ENCODE assay signal across 8 mouse cellular contexts in genomic region chr7:105778553-105779265, GRCm38 (mm10). TPM values are rescaled to one million over a fixed set of nuclear protein-coding genes. Genes with fewer than 3 reads are reported as not detected.
DNase-seq lines count a peak whose midpoint lies in the region; ATAC-seq and TF ChIP-seq lines count a peak whose summit lies in the region.

No protein-coding gene starts in this region.

- dilution Hi-C loops in CH12.LX (cut with MboI; ENCODE audit: extremely low pct_ligation_motif_present, extremely low pct_unique_long_range_greater_than_20kb, low sequenced_read_pairs), result no loop called here

- H3K27ac ChIP-seq in CH12.LX (ENCODE audit: insufficient read depth, low read depth), result no peak overlapping the region
- peak overlapping the region; percentile 96 for H3K27ac ChIP-seq in intestine, embryonic 14.5 days (ENCODE audit: low read depth)
- H3K27ac ChIP-seq in lung, embryonic 15.5 days, result peak overlapping the region; percentile 93

- TF ChIP-seq CTCF in CH12.LX (conservative IDR thresholded peaks at IDR 0.05 in 1 of 2, IDR thresholded peaks at IDR 0.05 in 1 of 2; ENCODE audit: low read depth in 2 of 2, low read length in 2 of 2), result no peak

- no peak overlapping the region for H3K9ac ChIP-seq in CH12.LX (ENCODE audit: insufficient read depth, low read depth)
- peak overlapping the region; percentile 34 for H3K9ac ChIP-seq in intestine, embryonic 14.5 days (ENCODE audit: low read length)
- H3K9ac ChIP-seq in lung, embryonic 15.5 days, result peak overlapping the region; percentile 23; the same call in 1 of the 2 replicates

- no peak for TF ChIP-seq RAD21 in CH12.LX (IDR thresholded peaks at IDR 0.05; ENCODE audit: low read depth, low read length)

- 14% methylated on average over 4 of the region's 4 CpGs for WGBS in intestine, embryonic 14.5 days
- 23% methylated on average over 4 of the region's 4 CpGs for WGBS in lung, embryonic 15.5 days

- DNase-seq in 416B (ENCODE audit: low read depth) (peak; percentile 30), CH12.LX (ENCODE audit: extremely low read depth) (peak; percentile 30)
- peak; percentile 68 for DNase-seq in intestine, embryonic 14.5 days (ENCODE audit: low spot score)
- peak; percentile 43 for DNase-seq in splenic B cell, adult 2 months (ENCODE audit: low read depth, low spot score)
- DNase-seq in ovary, postnatal 10 days (ENCODE audit: low spot score), result no peak
- DNase-seq in right cerebral cortex, adult 2 months (ENCODE audit: low spot score in 2 of 2), result no peak

- H3K79me2 ChIP-seq in CH12.LX (replicated peaks; ENCODE audit: control insufficient read depth, extremely low read depth, insufficient read depth, poor library complexity, severe bottlenecking), result no peaks in the 10 kb centered on the region

- H3K4me1 ChIP-seq in CH12.LX (ENCODE audit: control insufficient read depth in 1 of 2, insufficient read depth in 2 of 2), result peaks cover 11 to 24% of the 10 kb centered on the region in 2 experiments
- peaks cover 35% of the 10 kb centered on the region for H3K4me1 ChIP-seq in intestine, embryonic 14.5 days (replicated peaks; ENCODE audit: control insufficient read depth, insufficient read depth, low read length)
- peaks cover 56% of the 10 kb centered on the region for H3K4me1 ChIP-seq in lung, embryonic 15.5 days

- in situ Hi-C loops in CH12.LX (cut with MboI; ENCODE audit: low pct_ligation_motif_present, low pct_unique_long_range_greater_than_20kb, low sequenced_read_pairs), result no loop called here

- H3K36me3 ChIP-seq in CH12.LX (replicated peaks in 1 of 2; ENCODE audit: control insufficient read depth in 1 of 2, insufficient read depth in 1 of 2, low read length in 1 of 2), result no peaks in the 10 kb centered on the region
- peaks cover 27% of the 10 kb centered on the region for H3K36me3 ChIP-seq in intestine, embryonic 14.5 days (ENCODE audit: control insufficient read depth, insufficient read depth, low read length)
- H3K36me3 ChIP-seq in lung, embryonic 15.5 days, result peaks cover 8% of the 10 kb centered on the region; the same call in 1 of the 2 replicates
- no peaks in the 10 kb centered on the region for H3K36me3 ChIP-seq in splenic B cell, adult 2 months (ENCODE audit: control insufficient read depth, insufficient read depth, low read length, poor library complexity, severe bottlenecking)

- no peak overlapping the region for H3K4me2 ChIP-seq in CH12.LX (ENCODE audit: insufficient read depth, low read depth, poor library complexity, severe bottlenecking)
- peak overlapping the region; percentile 54 for H3K4me2 ChIP-seq in intestine, embryonic 14.5 days (ENCODE audit: low read length)
- H3K4me2 ChIP-seq in lung, embryonic 15.5 days, result peak overlapping the region; percentile 51

- no peak for TF ChIP-seq EP300 in CH12.LX (IDR thresholded peaks at IDR 0.05; ENCODE audit: low read length)

- H3K9me3 ChIP-seq in CH12.LX (replicated peaks; ENCODE audit: low read length), result no peaks in the 10 kb centered on the region
- no peaks in the 10 kb centered on the region for H3K9me3 ChIP-seq in intestine, embryonic 14.5 days (ENCODE audit: control insufficient read depth, low read length)
- H3K9me3 ChIP-seq in lung, embryonic 15.5 days, result no peaks in the 10 kb centered on the region

- no peak for TF ChIP-seq POLR2A in CH12.LX (IDR thresholded peaks at IDR 0.05; ENCODE audit: low read depth, low read length)

- H3K27me3 ChIP-seq in CH12.LX (replicated peaks), result no peaks in the 10 kb centered on the region
- no peaks in the 10 kb centered on the region for H3K27me3 ChIP-seq in intestine, embryonic 14.5 days (replicated peaks; ENCODE audit: control insufficient read depth, insufficient read depth, low read length)
- no peaks in the 10 kb centered on the region for H3K27me3 ChIP-seq in lung, embryonic 15.5 days
- H3K27me3 ChIP-seq in splenic B cell, adult 2 months (ENCODE audit: control insufficient read depth, insufficient read depth, low read length, poor library complexity, severe bottlenecking), result no peaks in the 10 kb centered on the region

- H3K4me3 ChIP-seq in CH12.LX (replicated peaks in 1 of 3; ENCODE audit: low read depth in 2 of 3, low read length in 2 of 3, poor library complexity in 1 of 3), result peak overlapping the region in 1 of 3 experiments; percentile 9
- peak overlapping the region; percentile 25 for H3K4me3 ChIP-seq in intestine, embryonic 14.5 days (ENCODE audit: low read depth, low read length)
- peak overlapping the region; percentile 19; the same call in 1 of the 2 replicates for H3K4me3 ChIP-seq in lung, embryonic 15.5 days

- ATAC-seq in granulocyte monocyte progenitor cell, adult 5-6 weeks (replicated peaks; ENCODE audit: poor library complexity, severe bottlenecking), result peak; percentile 83
- peak; percentile 83 for ATAC-seq in intestine, embryonic 14.5 days (replicated peaks; ENCODE audit: low FRiP score, low TSS enrichment, low read depth)
- ATAC-seq in lung, embryonic 15.5 days (ENCODE audit: borderline replicate concordance, extremely low read depth, low FRiP score, low TSS enrichment), result peak; percentile 91

TF ChIP-seq in CH12.LX, 34 proteins besides CTCF, POLR2A, EP300 and RAD21:
- TF ChIP-seq MXI1 (IDR thresholded peaks at IDR 0.05; ENCODE audit: low read depth, low read length) (no peak), ELF1 (IDR thresholded peaks at IDR 0.05; ENCODE audit: low read depth, low read length) (peak; percentile 32; the same call in 1 of the 2 replicates)

RNA-seq across cellular contexts. Expression of gene Dchs1, which starts 8.7 kb away (rescaled TPM):
- total RNA-seq in CH12.LX (2012; rRNA removed), result 0.04 TPM in 1 of 2 replicates, not detected in the other
- total RNA-seq in CH12.LX (2014; rRNA removed), result not detected in 2 replicates
- 0.03 TPM in 1 of 2 replicates, not detected in the other for polyA plus RNA-seq in CH12.LX (2012; ENCODE audit: insufficient read length, low read depth)
- not detected in 2 replicates for total RNA-seq in granulocyte monocyte progenitor cell, adult 5-6 weeks (2014; fragmentation: Nextera tagmentation)
- not detected in 2 replicates for total RNA-seq in granulocyte monocyte progenitor cell, adult 5-6 weeks (2017)
- polyA plus RNA-seq in intestine, embryonic 14.5 days (2014; fragmentation: Nextera tagmentation; extraction: Ambion mirVana), result 17.5 and 18.7 TPM in 2 replicates
- 9.3 and 9.4 TPM in 2 replicates for polyA plus RNA-seq in lung, embryonic 15.5 days (2015; fragmentation: Nextera tagmentation; extraction: Ambion mirVana)

RNA-seq across cellular contexts. Expression of gene Tpp1, which starts 26.7 kb away (rescaled TPM):
- total RNA-seq in CH12.LX (2012; rRNA removed), result 25.1 and 29.9 TPM in 2 replicates
- total RNA-seq in CH12.LX (2014; rRNA removed), result 13.8 and 19.1 TPM in 2 replicates
- polyA plus RNA-seq in CH12.LX (2012; ENCODE audit: insufficient read length, low read depth), result 45.4 and 49.1 TPM in 2 replicates
- total RNA-seq in granulocyte monocyte progenitor cell, adult 5-6 weeks (2014; fragmentation: Nextera tagmentation), result 46.8 and 52.4 TPM in 2 replicates
- 18.5 and 26.1 TPM in 2 replicates for total RNA-seq in granulocyte monocyte progenitor cell, adult 5-6 weeks (2017)
- polyA plus RNA-seq in intestine, embryonic 14.5 days (2014; fragmentation: Nextera tagmentation; extraction: Ambion mirVana), result 74.1 and 85.8 TPM in 2 replicates
- 73.4 and 78.8 TPM in 2 replicates for polyA plus RNA-seq in lung, embryonic 15.5 days (2015; fragmentation: Nextera tagmentation; extraction: Ambion mirVana)

RNA-seq across cellular contexts. Expression of gene Mrpl17, which starts 32.2 kb away (rescaled TPM):
- total RNA-seq in CH12.LX (2012; rRNA removed) (306 and 329 TPM in 2 replicates), CH12.LX (2014; rRNA removed) (451 and 525 TPM in 2 replicates)
- 379 and 399 TPM in 2 replicates for polyA plus RNA-seq in CH12.LX (2012; ENCODE audit: insufficient read length, low read depth)
- 133 and 143 TPM in 2 replicates for total RNA-seq in granulocyte monocyte progenitor cell, adult 5-6 weeks (2014; fragmentation: Nextera tagmentation)
- total RNA-seq in granulocyte monocyte progenitor cell, adult 5-6 weeks (2017), result 62.2 and 81.9 TPM in 2 replicates
- polyA plus RNA-seq in intestine, embryonic 14.5 days (2014; fragmentation: Nextera tagmentation; extraction: Ambion mirVana), result 379 and 393 TPM in 2 replicates
- polyA plus RNA-seq in lung, embryonic 15.5 days (2015; fragmentation: Nextera tagmentation; extraction: Ambion mirVana), result 340 and 374 TPM in 2 replicates

RNA-seq across cellular contexts. Expression of gene Taf10, which starts 34.5 kb away (rescaled TPM):
- total RNA-seq in CH12.LX (2012; rRNA removed), result 259 and 331 TPM in 2 replicates
- 259 and 461 TPM in 2 replicates for total RNA-seq in CH12.LX (2014; rRNA removed)
- 297 and 330 TPM in 2 replicates for polyA plus RNA-seq in CH12.LX (2012; ENCODE audit: insufficient read length, low read depth)
- total RNA-seq in granulocyte monocyte progenitor cell, adult 5-6 weeks (2014; fragmentation: Nextera tagmentation), result 221 and 237 TPM in 2 replicates
- 207 and 251 TPM in 2 replicates for total RNA-seq in granulocyte monocyte progenitor cell, adult 5-6 weeks (2017)
- 163 and 185 TPM in 2 replicates for polyA plus RNA-seq in intestine, embryonic 14.5 days (2014; fragmentation: Nextera tagmentation; extraction: Ambion mirVana)
- polyA plus RNA-seq in lung, embryonic 15.5 days (2015; fragmentation: Nextera tagmentation; extraction: Ambion mirVana), result 131 and 136 TPM in 2 replicates

RNA-seq across cellular contexts. Expression of gene Rrp8, which starts 41.5 kb away (rescaled TPM):
- 28.7 and 43.7 TPM in 2 replicates for total RNA-seq in CH12.LX (2012; rRNA removed)
- 57.3 and 66.0 TPM in 2 replicates for total RNA-seq in CH12.LX (2014; rRNA removed)
- 84.2 and 133 TPM in 2 replicates for polyA plus RNA-seq in CH12.LX (2012; ENCODE audit: insufficient read length, low read depth)
- 35.7 and 68.6 TPM in 2 replicates for total RNA-seq in granulocyte monocyte progenitor cell, adult 5-6 weeks (2014; fragmentation: Nextera tagmentation)
- total RNA-seq in granulocyte monocyte progenitor cell, adult 5-6 weeks (2017), result 35.7 and 40.9 TPM in 2 replicates
- polyA plus RNA-seq in intestine, embryonic 14.5 days (2014; fragmentation: Nextera tagmentation; extraction: Ambion mirVana), result 36.7 and 41.8 TPM in 2 replicates
- 39.6 and 41.4 TPM in 2 replicates for polyA plus RNA-seq in lung, embryonic 15.5 days (2015; fragmentation: Nextera tagmentation; extraction: Ambion mirVana)

Comparison
In these comparisons a context has a peak if more than half of its experiments do, and no peak if none do; other contexts are left out.
1. DNase-seq: peak in 416B (single experiment), CH12.LX (single experiment), intestine, embryonic 14.5 days (single experiment) and splenic B cell, adult 2 months (single experiment); none in ovary, postnatal 10 days (single experiment) and right cerebral cortex, adult 2 months (0 of 2).
2. Peak in every context shown above with its lines, with median percentiles within 50 percentile points of each other: ATAC-seq.